In genomic region chr6:99599229-99599628, GRCm38 (mm10) we compare ENCODE assay signal across 10 mouse cellular contexts.
DNase-seq lines count a peak whose midpoint lies in the region; ATAC-seq and TF ChIP-seq lines count a peak whose summit lies in the region.
"Had no signal": no experiment of that assay in that cellular context is flagged by ENCODE, and none has a peak within 500 bp of the region (broad histone marks: within the 10 kb centered on the region; RNA-seq: fewer than 3 reads in every experiment).

No protein-coding gene starts in this region.

- DNase-seq in kidney, adult 2 months = peak; percentile 38
- no peak for DNase-seq in kidney, adult 18-20 months
- peak; percentile 49 for DNase-seq in hindbrain, embryonic 14.5 days (ENCODE audit: low spot score)
- DNase-seq in Muller cell, postnatal 12 days (ENCODE audit: inconsistent ontology term) = no peak
- no peak for DNase-seq in layer of hippocampus, postnatal 25 days (ENCODE audit: extremely low spot score in 1 of 2, low spot score in 1 of 2)
- DNase-seq: thymus, adult 18-20 months had no signal

- H3K9me3 ChIP-seq in embryonic facial prominence, embryonic 12.5 days = no peaks in the 10 kb centered on the region
- no peaks in the 10 kb centered on the region for H3K9me3 ChIP-seq in hindbrain, embryonic 14.5 days (ENCODE audit: control insufficient read depth, low read length)
- no peaks in the 10 kb centered on the region for H3K9me3 ChIP-seq in midbrain, embryonic 16.5 days (replicated peaks; ENCODE audit: control insufficient read depth, low read length, poor library complexity, severe bottlenecking)
- H3K9me3 ChIP-seq in heart, embryonic 12.5 days (replicated peaks) = no peaks in the 10 kb centered on the region

- no peak overlapping the region for H3K27ac ChIP-seq in kidney, adult 2 months (ENCODE audit: insufficient read depth, low read depth, low read length)
- H3K27ac ChIP-seq in embryonic facial prominence, embryonic 12.5 days = 0 out of 2 replicates have a peak overlapping the region, but pooled peaks have one; percentile 43
- H3K27ac ChIP-seq in hindbrain, embryonic 14.5 days = peak overlapping the region; percentile 72; the same call in 1 of the 2 replicates
- H3K27ac ChIP-seq in midbrain, embryonic 16.5 days (ENCODE audit: low read length) = no peak overlapping the region
- H3K27ac ChIP-seq in heart, embryonic 12.5 days (ENCODE audit: poor library complexity, severe bottlenecking) = no peak overlapping the region
- H3K27ac ChIP-seq: macrophage had no signal

- H3K9ac ChIP-seq in embryonic facial prominence, embryonic 12.5 days = no peak overlapping the region
- peak overlapping the region; percentile 36; the same call in 1 of the 2 replicates for H3K9ac ChIP-seq in hindbrain, embryonic 14.5 days
- no peak overlapping the region; the same call in 1 of the 2 replicates for H3K9ac ChIP-seq in midbrain, embryonic 16.5 days (ENCODE audit: low read depth, low read length)
- H3K9ac ChIP-seq in heart, embryonic 12.5 days = no peak overlapping the region

- TF ChIP-seq CTCF in kidney, adult 2 months (conservative IDR thresholded peaks at IDR 0.05; ENCODE audit: insufficient read depth, insufficient read length, low read depth, low read length) = no peak

- H3K4me2 ChIP-seq in embryonic facial prominence, embryonic 12.5 days (replicated peaks) = no peak overlapping the region
- peak overlapping the region; percentile 43; the same call in 1 of the 2 replicates for H3K4me2 ChIP-seq in hindbrain, embryonic 14.5 days (replicated peaks)
- H3K4me2 ChIP-seq in midbrain, embryonic 16.5 days (ENCODE audit: low read length) = no peak overlapping the region; the same call in 1 of the 2 replicates
- no peak overlapping the region for H3K4me2 ChIP-seq in heart, embryonic 12.5 days

- H3K27me3 ChIP-seq in kidney, adult 2 months (replicated peaks; ENCODE audit: control insufficient read depth, insufficient read depth, low read length) = no peaks in the 10 kb centered on the region
- no peaks in the 10 kb centered on the region for H3K27me3 ChIP-seq in embryonic facial prominence, embryonic 12.5 days
- H3K27me3 ChIP-seq in hindbrain, embryonic 14.5 days (ENCODE audit: control insufficient read depth, insufficient read depth, low read length) = 0 out of 2 replicates have a peak, but pooled peaks cover 3% of the 10 kb centered on the region
- H3K27me3 ChIP-seq in midbrain, embryonic 16.5 days (ENCODE audit: control insufficient read depth, insufficient read depth, low read depth, low read length) = no peaks in the 10 kb centered on the region
- H3K27me3 ChIP-seq in heart, embryonic 12.5 days (replicated peaks) = peaks cover 4% of the 10 kb centered on the region; the same call in 1 of the 2 replicates

- H3K36me3 ChIP-seq in kidney, adult 2 months (ENCODE audit: control insufficient read depth, insufficient read depth, low read length) = no peaks in the 10 kb centered on the region
- H3K36me3 ChIP-seq in embryonic facial prominence, embryonic 12.5 days = no peaks in the 10 kb centered on the region
- H3K36me3 ChIP-seq in hindbrain, embryonic 14.5 days (replicated peaks; ENCODE audit: control insufficient read depth, insufficient read depth) = no peaks in the 10 kb centered on the region
- no peaks in the 10 kb centered on the region for H3K36me3 ChIP-seq in midbrain, embryonic 16.5 days (ENCODE audit: control insufficient read depth, insufficient read depth, low read length)
- no peaks in the 10 kb centered on the region for H3K36me3 ChIP-seq in heart, embryonic 12.5 days

- ATAC-seq in embryonic facial prominence, embryonic 12.5 days (ENCODE audit: insufficient number of reproducible peaks, insufficient read depth, low FRiP score, low TSS enrichment) = no peak
- peak; percentile 73 for ATAC-seq in hindbrain, embryonic 14.5 days (ENCODE audit: low FRiP score)
- peak; percentile 64 for ATAC-seq in midbrain, embryonic 16.5 days
- no peak for ATAC-seq in heart, embryonic 12.5 days (ENCODE audit: insufficient number of reproducible peaks, low FRiP score)

- TF ChIP-seq POLR2A in kidney, adult 2 months (IDR thresholded peaks at IDR 0.05; ENCODE audit: low read depth, low read length) = no peak

- no peaks in the 10 kb centered on the region for H3K4me1 ChIP-seq in kidney, adult 2 months (ENCODE audit: control insufficient read depth, insufficient read depth, low read length)
- peaks cover 10% of the 10 kb centered on the region for H3K4me1 ChIP-seq in embryonic facial prominence, embryonic 12.5 days
- peaks cover 14% of the 10 kb centered on the region; the same call in 1 of the 2 replicates for H3K4me1 ChIP-seq in hindbrain, embryonic 14.5 days (replicated peaks; ENCODE audit: control insufficient read depth, insufficient read depth, low read length)
- peaks cover 7% of the 10 kb centered on the region; the same call in 1 of the 2 replicates for H3K4me1 ChIP-seq in midbrain, embryonic 16.5 days (ENCODE audit: control insufficient read depth, insufficient read depth, low read length)
- H3K4me1 ChIP-seq in heart, embryonic 12.5 days (replicated peaks) = no peaks in the 10 kb centered on the region

- WGBS in kidney, adult 2 months = 63% methylated on average over 5 of the region's 5 CpGs
- 36% methylated on average over 5 of the region's 5 CpGs for WGBS in embryonic facial prominence, embryonic 12.5 days
- WGBS in hindbrain, embryonic 14.5 days = 24% methylated on average over 5 of the region's 5 CpGs
- WGBS in midbrain, embryonic 16.5 days = 13% methylated on average over 5 of the region's 5 CpGs
- WGBS in heart, embryonic 12.5 days = 75% methylated on average over 5 of the region's 5 CpGs

- H3K4me3 ChIP-seq in kidney, adult 2 months (ENCODE audit: insufficient read depth, low read depth, low read length) = no peak overlapping the region
- H3K4me3 ChIP-seq in embryonic facial prominence, embryonic 12.5 days = no peak overlapping the region
- no peak overlapping the region for H3K4me3 ChIP-seq in hindbrain, embryonic 14.5 days (replicated peaks; ENCODE audit: low read length)
- H3K4me3 ChIP-seq in midbrain, embryonic 16.5 days (ENCODE audit: low read depth, low read length) = no peak overlapping the region
- no peak overlapping the region for H3K4me3 ChIP-seq in heart, embryonic 12.5 days

Comparison
In these comparisons a context has a peak if more than half of its experiments do, and no peak if none do; other contexts are left out.
1. DNase-seq: peak in kidney, adult 2 months (single experiment) and hindbrain, embryonic 14.5 days (single experiment); none in kidney, adult 18-20 months (single experiment), Muller cell, postnatal 12 days (single experiment) and layer of hippocampus, postnatal 25 days (0 of 2).
2. H3K27ac ChIP-seq: peak in embryonic facial prominence, embryonic 12.5 days (single experiment) and hindbrain, embryonic 14.5 days (single experiment); none in kidney, adult 2 months (single experiment), midbrain, embryonic 16.5 days (single experiment) and heart, embryonic 12.5 days (single experiment).
3. ATAC-seq: peak in hindbrain, embryonic 14.5 days (single experiment) and midbrain, embryonic 16.5 days (single experiment); none in embryonic facial prominence, embryonic 12.5 days (single experiment) and heart, embryonic 12.5 days (single experiment).